Mouse (Mus musculus): ENCODE data around the gene Dgki. TPM values are rescaled to one million over a fixed set of nuclear protein-coding genes. Genes with fewer than 3 reads are reported as not detected.

Gene Dgki
- total RNA-seq, 1 experiment from 2014 or later: not detected

DNA sequence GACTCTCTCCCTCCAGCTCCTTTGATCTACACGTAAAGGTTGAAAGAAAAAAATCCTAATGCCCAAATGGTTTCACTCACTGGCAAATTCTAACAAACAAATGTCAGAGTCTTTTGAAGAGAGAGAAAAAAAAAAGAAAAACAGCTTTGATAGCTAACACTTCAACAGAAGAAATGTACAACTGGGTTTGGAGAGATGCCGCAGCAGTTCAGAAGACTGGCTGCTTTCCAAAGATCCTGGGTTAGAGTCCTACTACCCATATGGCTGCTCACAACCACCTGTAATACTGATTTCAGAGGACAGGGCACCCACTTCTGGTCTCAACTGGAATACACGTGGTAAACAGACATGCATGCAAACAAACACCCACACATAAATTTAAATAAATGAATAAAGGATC lies 309.8 kb downstream of the Dgki start:
- no peak for ATAC-seq (ENCODE audit: extremely low read depth, insufficient number of reproducible peaks, low FRiP score, poor library complexity, severe bottlenecking)

DNA sequence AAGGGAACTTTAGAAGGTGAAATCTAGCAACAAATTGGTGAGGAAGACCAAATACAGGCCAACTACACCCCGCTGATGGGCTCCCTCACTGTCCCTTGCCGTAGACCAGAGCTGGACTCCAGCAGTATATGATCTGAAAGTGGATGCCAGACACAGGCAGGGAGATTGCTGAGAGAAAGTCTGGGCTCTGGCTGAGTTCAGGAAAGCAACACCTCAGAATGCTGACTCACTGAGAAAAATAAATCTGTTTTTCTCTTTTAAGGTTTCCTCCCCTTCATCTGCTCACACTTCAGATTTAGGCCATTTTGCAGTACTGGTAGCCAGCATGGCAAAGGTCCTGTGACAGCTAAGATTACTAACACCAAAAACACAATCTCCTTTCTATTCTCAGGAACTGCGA lies 311.2 kb downstream of the Dgki start:
- no peak for ATAC-seq (ENCODE audit: extremely low read depth, insufficient number of reproducible peaks, low FRiP score, poor library complexity, severe bottlenecking)

DNA sequence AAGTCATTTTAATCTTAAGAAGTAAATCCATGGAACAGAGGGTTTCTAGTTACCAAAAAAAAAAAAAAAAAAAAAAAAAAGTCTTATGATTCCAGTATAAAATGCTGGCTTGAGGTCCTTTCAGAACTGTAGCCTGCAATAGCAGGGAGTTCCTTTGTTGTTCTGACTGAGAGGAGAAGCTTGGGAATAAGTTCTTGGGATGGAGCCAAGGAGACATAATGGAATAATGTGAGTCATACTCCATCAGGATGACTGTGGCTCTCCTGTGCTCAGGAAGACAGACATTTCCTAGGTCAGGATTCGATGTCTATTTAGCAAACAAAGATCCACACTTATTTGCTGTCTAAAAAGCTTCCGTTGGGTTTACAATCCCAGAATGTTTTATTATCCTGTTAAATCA lies 318.3 kb downstream of the Dgki start:
- no peak for ATAC-seq (ENCODE audit: extremely low read depth, insufficient number of reproducible peaks, low FRiP score, poor library complexity, severe bottlenecking)

DNA sequence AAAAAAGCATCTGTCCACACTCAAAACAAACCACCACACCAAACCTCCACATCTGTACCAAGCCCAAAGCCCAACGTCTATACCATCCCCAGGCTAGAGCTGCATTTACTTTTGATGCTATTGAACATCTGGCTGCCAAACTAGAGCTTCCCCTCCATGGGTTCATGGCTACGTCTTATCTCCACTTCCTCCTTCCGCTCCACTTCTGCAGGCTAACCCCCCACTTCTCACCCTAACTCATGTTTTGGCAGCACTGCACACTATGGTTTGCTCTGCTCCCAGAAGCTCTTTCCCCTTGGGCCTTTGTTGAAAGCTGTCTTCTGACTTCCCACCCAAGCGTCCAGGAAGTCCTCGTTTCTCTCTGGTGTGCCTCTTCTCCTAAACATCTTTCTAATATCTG lies 319.5 kb downstream of the Dgki start:
- ATAC-seq (ENCODE audit: extremely low read depth, insufficient number of reproducible peaks, low FRiP score, poor library complexity, severe bottlenecking): no peak

DNA sequence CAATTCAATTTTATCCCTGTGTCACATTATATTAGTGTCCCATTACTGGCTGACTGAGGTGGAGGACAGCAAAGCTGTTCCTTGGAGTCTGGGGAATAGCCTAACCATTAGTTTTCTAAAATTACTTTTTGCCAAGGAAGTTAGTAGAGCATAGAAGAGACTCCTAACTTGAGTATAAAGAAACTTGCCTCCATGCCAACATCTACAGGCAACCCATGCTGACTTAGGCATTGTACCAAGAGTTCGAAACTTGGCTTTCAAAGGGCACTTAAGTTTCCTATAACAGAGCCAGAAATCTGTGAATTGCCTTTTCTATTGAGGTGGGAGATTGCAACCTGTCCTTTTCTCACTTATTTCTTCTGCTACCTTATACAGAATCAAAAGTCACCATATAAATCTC lies 321.8 kb downstream of the Dgki start:
- no peak for ATAC-seq (ENCODE audit: extremely low read depth, insufficient number of reproducible peaks, low FRiP score, poor library complexity, severe bottlenecking)

DNA sequence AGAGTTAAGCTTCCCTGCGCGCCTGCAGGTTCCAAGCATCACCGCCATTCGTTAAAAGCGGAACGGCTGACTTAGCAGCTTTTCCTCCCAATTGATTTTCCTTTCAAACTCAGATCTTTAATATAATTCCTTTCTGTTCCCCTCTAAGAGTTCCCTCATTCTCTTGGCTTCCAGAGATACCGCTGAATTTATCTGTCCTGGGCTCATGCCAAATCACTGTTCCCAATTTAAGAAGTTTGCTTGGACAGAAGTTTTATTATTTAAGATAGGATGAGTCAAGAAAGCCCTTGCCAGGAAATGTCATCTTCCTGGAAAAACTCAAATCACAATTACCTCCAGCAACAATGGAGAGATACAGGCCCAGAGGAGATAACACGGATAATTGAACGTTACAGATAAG lies 326.9 kb downstream of the Dgki start:
- no peak for ATAC-seq (ENCODE audit: extremely low read depth, insufficient number of reproducible peaks, low FRiP score, poor library complexity, severe bottlenecking)

DNA sequence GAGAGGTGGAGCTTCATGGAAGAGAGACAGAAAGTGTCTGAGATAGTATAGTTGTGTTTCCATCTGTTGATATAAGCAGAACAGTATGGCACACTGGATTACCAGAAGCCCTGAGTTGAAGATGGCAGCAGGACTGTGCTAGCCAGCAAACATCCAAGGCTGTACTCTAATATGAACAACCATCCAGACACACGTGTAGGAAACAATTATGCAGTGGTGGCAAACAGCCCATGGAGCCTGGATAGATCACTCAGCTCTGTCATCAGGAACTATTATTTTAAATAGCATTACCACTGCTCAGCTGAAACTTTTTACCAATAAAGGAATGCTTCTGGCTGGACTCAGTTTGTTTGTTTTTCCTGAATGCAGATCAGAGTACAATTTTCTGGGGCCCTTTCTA lies 327.5 kb downstream of the Dgki start:
- ATAC-seq (ENCODE audit: extremely low read depth, insufficient number of reproducible peaks, low FRiP score, poor library complexity, severe bottlenecking): no peak

DNA sequence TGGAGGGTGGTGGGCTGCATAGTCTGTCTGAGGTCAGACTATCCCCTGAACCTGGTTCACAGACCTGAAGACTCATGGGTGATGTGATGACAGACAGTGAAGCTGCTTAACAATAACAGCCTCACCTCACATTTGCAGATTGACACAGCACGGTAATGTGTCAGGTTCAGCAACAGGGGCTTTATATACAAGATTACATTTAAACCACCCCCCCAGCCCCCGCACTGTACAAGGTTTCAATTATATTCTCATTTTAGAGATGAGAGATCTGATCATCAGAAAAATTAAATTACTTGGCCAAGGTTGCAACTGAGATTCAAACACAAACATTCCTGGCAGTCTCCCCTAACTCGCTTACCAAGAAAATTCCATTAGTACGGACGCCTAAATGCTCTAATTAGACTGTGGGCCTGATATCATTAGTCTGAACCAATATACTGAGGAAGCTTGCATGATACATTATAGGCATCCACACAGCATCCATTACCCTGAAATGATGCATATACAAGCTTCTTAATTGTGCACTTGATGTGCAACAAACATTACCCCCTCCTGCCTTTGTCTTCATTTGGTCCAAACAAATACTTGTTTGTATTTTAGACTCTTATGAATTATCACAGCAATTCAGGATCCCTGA lies 330.6 kb downstream of the Dgki start:
- ATAC-seq (ENCODE audit: extremely low read depth, insufficient number of reproducible peaks, low FRiP score, poor library complexity, severe bottlenecking): no peak

DNA sequence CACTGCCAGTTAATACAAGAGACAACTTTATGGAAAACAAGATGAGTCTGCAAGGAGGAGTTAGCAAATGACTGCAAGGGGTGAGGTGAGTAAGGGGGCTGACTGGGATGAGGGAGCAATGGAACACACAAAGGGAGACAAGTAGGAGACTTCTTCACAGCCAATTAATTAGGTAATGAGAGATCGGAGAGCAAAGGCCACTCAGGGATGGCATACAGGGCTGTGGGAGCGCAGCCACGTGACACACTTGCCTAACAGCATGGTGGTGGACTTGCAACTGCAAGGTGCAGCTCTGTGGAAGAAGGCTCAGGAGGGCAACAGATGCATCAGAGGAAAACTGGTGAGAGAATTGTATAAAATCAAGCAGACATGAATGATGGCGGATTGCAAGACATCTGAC lies 339.3 kb downstream of the Dgki start:
- no peak for ATAC-seq (ENCODE audit: extremely low read depth, insufficient number of reproducible peaks, low FRiP score, poor library complexity, severe bottlenecking)

DNA sequence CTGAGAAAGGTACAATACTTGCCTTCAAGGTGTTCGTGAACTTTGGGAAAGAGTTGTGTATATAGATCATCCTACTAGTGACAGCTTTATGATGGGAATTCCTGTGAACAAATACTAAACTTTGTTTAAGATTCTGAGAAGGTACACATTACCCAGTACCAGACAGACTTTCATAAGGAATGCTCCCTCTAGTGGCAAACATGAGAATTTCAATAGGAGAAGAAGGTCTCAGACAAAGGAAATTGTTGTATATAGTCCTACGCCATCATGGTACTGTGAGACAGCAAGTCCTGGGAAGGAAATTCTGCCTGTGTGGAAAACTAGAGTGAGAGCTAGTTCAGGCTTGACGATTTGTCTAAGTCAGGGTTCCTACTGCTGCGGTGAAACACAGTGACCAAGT lies 344.7 kb downstream of the Dgki start:
- no peak for ATAC-seq (ENCODE audit: extremely low read depth, insufficient number of reproducible peaks, low FRiP score, poor library complexity, severe bottlenecking)

DNA sequence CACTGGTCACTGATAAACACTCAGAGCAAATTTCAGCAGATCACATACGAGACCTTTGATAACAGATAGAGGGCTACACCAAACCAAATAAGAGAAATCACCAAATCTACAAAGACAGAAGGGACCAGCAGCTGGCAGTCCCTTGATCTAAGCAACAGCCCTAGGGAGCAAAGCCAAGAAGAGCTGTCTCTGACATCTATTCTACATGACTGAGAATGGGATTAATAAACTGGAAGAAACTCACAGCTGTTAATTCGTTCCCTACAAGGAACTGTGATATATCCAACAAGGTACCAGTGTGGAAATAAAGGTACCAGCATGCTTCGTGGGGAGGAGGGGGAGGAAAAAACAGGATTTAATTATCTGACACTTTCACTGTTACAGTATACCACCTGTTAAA lies 349.3 kb downstream of the Dgki start:
- no peak for ATAC-seq (ENCODE audit: extremely low read depth, insufficient number of reproducible peaks, low FRiP score, poor library complexity, severe bottlenecking)

DNA sequence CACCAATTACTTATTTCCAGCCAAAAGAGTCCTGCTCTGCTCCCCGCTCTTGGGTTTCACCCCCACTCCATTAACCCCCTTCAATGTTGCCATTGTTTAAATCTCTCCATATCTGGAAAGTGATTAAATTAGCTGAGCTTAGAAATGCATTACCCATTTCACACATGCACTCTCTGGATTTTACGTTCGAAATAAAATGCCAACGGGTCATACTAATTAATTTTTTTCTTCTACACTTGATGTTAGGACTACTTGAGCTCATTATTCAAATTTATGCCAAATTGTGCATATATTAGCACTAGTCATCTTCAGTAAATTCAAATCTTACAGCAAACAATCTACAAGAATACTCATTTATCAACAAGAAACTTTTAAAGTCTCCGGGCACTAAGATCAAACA lies 352.1 kb downstream of the Dgki start:
- no peak for ATAC-seq (ENCODE audit: extremely low read depth, insufficient number of reproducible peaks, low FRiP score, poor library complexity, severe bottlenecking)

DNA sequence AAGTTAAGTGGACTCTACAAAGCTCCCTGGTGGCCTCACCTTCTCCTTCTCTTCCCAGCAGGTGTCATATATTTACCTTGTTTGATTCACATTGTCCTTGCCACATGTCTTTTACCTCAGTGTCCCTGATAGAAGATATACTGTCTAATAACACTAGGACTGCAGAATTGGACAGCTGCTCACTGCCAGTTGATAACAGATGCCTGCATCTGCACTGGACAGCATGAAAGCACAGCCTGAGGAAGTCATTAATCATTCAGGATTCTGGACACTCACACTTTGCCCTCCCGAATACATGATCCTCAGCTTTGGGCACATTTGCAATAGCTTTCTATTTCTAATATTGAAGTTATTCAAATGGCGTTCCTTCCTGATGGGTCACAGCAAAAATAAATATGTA lies 362.5 kb downstream of the Dgki start:
- ATAC-seq (ENCODE audit: extremely low read depth, insufficient number of reproducible peaks, low FRiP score, poor library complexity, severe bottlenecking): no peak

DNA sequence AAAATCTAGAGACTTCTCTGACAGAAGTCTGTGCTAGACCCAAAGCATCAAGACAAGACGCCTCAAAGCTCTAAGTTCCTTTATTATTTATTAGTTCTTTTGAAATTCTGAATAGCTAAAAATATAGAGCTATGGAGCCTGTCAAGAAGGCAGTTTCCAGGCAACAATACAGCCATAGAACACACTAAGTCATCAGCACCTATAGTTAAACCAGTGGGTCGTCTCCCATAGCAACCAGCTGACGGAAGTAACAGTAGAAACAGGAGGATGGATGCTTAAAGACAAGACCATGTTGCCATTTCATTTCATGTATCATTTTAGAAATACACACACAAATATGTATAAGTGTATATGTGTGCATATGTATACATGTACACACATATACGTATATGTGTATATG lies 363.2 kb downstream of the Dgki start:
- no peak for ATAC-seq (ENCODE audit: extremely low read depth, insufficient number of reproducible peaks, low FRiP score, poor library complexity, severe bottlenecking)

DNA sequence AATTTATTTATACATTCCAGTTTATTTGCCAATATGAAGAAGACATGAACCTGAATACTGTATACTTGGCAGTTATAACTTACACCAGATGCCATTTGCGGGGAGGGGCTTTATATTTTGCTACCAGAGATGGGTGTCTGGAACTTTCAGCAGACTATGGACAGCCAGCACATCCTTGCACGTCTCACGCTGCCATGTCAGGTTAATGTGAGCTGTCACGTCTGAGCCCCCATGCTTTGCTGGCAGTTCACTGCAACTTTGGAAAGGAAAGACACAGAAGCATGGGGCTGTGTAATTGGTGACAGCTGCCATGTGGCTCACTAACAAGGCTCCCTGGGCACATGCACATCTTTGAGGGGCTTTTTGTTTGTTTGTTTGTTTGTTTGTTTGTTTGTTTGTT lies 368.5 kb downstream of the Dgki start:
- no peak for ATAC-seq (ENCODE audit: extremely low read depth, insufficient number of reproducible peaks, low FRiP score, poor library complexity, severe bottlenecking)

DNA sequence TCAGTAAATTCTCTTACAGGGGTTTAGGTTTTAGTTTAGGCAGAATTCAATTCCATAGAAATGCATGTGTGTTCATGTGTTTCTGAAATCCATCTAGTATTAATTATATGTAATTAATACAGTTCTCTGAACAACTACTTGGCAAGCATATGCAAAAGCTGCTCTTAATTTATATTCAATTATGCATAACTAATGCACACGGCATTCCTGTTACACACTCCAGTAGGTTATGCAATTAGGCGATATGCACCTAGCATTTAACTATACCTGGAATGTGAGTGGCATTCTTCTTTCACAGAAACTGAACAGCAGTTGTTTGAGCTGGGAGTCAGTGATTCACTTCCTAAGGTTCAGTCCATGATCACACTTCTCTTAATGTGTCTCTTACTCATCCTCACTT lies 370.2 kb downstream of the Dgki start:
- ATAC-seq (ENCODE audit: extremely low read depth, insufficient number of reproducible peaks, low FRiP score, poor library complexity, severe bottlenecking): no peak

DNA sequence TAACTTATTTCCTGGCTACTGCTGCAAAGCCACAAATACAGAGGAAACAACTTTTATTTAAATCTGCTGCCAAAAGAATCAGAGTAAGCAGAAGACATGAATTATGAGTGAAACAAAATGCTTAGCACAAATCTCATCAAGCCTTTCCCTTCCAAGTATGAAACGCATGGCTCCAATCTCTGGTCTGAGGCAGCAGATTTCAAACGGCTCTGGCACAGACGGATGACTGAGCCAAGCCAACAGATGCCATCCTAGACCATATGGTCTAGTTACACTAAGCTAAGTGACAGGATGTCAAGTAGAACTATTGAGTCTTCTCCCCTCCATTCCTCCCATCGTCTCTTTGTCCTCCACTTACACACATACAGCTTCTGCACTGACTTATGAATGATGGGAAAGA lies 373.5 kb downstream of the Dgki start:
- no peak for ATAC-seq (ENCODE audit: extremely low read depth, insufficient number of reproducible peaks, low FRiP score, poor library complexity, severe bottlenecking)

DNA sequence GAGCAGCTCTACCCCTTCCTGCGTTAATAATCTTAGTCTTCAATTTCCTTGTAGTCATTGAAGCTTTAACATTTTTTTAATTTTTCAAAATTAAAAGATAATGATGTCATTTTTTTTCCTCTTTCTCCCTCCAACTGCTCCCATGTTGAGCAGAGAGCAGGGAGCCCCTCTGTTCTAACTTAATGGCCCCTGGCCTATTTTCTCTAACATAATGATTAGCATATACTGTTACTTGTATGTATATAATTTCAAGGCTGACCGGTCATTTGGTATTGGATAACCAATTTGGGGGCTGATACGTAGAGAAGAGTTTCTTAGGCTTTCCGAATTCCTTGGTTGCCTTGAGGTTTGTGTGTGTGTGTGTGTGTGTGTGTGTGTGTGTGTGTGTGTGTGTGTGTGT lies 378.0 kb downstream of the Dgki start:
- no peak for ATAC-seq (ENCODE audit: extremely low read depth, insufficient number of reproducible peaks, low FRiP score, poor library complexity, severe bottlenecking)

DNA sequence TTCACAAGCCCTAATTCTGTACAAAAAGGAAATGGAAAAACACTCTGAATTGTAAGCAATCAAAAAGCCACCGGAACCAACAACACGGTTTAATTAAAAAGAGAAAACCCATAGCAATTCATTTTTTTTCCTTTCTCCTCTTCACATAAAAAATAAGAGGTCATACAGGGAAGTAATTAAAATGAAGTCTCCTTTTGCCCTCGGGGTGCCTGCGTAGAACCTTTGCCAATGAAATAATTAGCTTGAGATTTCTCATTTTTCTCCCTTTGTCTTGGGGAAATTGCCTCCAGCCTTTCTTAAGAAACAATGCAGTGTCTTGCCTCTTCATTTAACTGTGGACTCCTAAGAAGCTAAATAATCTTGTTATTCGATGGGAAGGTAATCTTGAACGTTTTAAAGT lies 388.4 kb downstream of the Dgki start:
- no peak for ATAC-seq (ENCODE audit: extremely low read depth, insufficient number of reproducible peaks, low FRiP score, poor library complexity, severe bottlenecking)

DNA sequence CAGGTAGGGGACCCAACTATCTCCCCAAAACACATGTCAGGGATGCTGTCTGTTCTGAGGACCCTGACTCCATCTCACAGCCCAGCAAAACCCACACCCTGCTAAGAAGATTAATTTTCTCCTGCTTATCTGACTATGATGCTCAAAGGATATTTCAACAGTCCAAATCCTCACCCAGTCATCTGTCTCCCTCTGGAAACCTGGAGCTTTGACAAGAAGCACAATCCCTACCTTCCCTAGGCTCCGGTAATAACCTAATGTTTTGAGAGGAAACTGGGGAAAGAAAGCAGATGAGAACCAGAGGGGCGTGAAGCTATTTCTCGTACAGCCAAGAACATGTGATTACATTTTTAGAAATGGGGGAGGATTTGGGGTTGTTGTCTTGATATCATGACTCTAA lies 392.8 kb downstream of the Dgki start:
- ATAC-seq (ENCODE audit: extremely low read depth, insufficient number of reproducible peaks, low FRiP score, poor library complexity, severe bottlenecking): no peak

DNA sequence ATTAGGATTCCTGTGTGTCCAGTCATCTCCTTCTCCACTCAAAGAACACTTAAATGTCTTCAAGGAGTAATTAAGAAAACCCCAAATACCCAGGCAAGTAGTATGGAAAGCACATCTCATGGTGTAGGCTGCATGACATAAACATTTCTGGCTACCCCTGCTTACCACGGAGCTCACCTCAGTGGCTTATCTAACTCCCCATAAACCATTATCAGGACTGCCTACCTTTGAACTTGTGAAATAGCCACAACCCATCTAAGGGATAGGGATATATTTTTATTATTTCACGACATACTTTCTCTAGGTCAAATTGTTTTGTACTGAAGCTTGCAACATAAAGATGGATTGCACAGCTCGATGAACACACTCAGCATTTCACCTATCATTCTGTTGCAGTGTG lies 394.0 kb downstream of the Dgki start:
- ATAC-seq (ENCODE audit: extremely low read depth, insufficient number of reproducible peaks, low FRiP score, poor library complexity, severe bottlenecking): no peak

DNA sequence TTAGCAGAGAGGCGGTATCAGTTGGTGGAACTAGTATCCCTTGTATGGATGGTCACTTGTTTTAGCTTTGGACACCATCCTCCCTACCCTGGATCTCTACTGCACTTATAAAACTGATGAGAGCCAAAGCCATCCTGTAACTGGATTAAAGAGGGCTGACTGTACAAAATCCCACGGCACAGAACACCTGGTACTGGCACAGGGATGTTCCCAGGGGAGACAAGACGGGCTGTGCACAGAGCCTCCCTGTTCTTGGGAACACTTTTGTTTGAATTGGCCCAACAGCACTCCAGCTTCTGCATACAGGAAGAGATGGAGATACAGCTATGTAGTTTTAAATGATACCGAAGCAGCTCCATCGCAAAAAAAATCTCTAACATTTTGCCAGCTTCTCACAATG lies 395.1 kb downstream of the Dgki start:
- ATAC-seq (ENCODE audit: extremely low read depth, insufficient number of reproducible peaks, low FRiP score, poor library complexity, severe bottlenecking): no peak

Measured in neutrophil, adult 5-6 weeks (primary cell).